Mouse (Mus musculus) heart, embryonic 10.5 days (tissue): ENCODE data around the gene Pdcd11. TPM values are rescaled to one million over a fixed set of nuclear protein-coding genes. Genes with fewer than 3 reads are reported as not detected.

Experiments used
- DNase-seq: peaks from one replicate; pipeline ENCODE4 v3.0.0-alpha.2; 2017; ENCODE audit warnings: low spot score
- H3K27ac ChIP-seq: fragments of 300-500 bp; sonication (generic); 2 replicates; pipeline ENCODE4 v1.5.1; 2016; ENCODE audit warnings: mild to moderate bottlenecking
- H3K27me3 ChIP-seq: fragments of 300-500 bp; sonication (generic); 2 replicates; pipeline ENCODE4 v1.6.1; 2016; ENCODE audit warnings: mild to moderate bottlenecking; ENCODE audit not compliant: poor library complexity, insufficient read depth, severe bottlenecking
- H3K36me3 ChIP-seq: fragments of 300-500 bp; sonication (generic); 2 replicates; pipeline ENCODE4 v1.6.1; 2016; ENCODE audit warnings: mild to moderate bottlenecking, moderate library complexity
- H3K4me1 ChIP-seq: fragments of 300-500 bp; sonication (generic); 2 replicates; pipeline ENCODE4 v1.6.1; 2016; ENCODE audit warnings: mild to moderate bottlenecking
- H3K4me3 ChIP-seq: fragments of 300-500 bp; sonication (generic); 2 replicates; pipeline ENCODE4 v1.5.1; 2016; ENCODE audit warnings: mild to moderate bottlenecking, moderate library complexity
- H3K9me3 ChIP-seq: fragments of 300-500 bp; sonication (generic); 2 replicates; pipeline ENCODE4 v1.6.1; 2016; ENCODE audit warnings: mild to moderate bottlenecking, moderate library complexity
- WGBS: fragments of 180-500 bp; shearing (Covaris S2); methylation state at CpG from one replicate; pipeline ENCODE4 v1.1.7; 2016; 5-methylcytosine and 5-hydroxymethylcytosine counted together
- polyA plus RNA-seq: library from polyadenylated mRNA; unstranded; fragments of >200 nt; fragmentation: Nextera tagmentation; extraction: Ambion mirVana; gene quantifications from 2 replicates; pipeline ENCODE4 v1.2.1, GENCODE M21; 2016

Gene Pdcd11
- polyA plus RNA-seq, 1 experiment from 2014 or later, result 10.2 TPM

DNA sequence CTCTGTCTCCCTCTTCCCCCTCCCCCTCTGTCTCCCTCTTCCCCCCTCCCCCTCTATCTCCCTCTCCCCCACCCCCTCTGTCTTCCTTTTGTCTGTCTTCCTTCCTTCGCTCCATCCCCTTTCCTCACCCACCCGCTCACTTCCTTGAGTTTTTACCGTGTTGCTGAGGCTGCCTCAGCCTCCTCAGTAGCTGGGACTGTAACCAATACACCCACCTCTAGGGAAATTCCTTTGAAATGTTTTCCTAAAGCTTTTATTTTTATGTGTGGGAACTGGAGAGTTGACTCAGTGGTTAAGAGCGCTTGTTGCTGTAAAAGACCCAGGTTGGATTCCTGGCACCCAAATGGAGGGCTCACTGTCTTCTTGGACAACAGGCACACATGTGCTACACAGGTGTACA, 71.1 kb downstream of the Pdcd11 start:
- Histone ChIP-seq H3K4me3 (no peak overlapping the region), H3K27ac (no peak overlapping the region), H3K36me3 (no peaks in the 10 kb centered on the region), H3K9me3 (no peaks in the 10 kb centered on the region), H3K27me3 (no peaks in the 10 kb centered on the region), H3K4me1 (peaks cover under 1% of the 10 kb centered on the region; the same call in 1 of the 2 replicates)
- DNase-seq, result no peak
- 54% methylated on average over 4 of the region's 4 CpGs for WGBS

DNA sequence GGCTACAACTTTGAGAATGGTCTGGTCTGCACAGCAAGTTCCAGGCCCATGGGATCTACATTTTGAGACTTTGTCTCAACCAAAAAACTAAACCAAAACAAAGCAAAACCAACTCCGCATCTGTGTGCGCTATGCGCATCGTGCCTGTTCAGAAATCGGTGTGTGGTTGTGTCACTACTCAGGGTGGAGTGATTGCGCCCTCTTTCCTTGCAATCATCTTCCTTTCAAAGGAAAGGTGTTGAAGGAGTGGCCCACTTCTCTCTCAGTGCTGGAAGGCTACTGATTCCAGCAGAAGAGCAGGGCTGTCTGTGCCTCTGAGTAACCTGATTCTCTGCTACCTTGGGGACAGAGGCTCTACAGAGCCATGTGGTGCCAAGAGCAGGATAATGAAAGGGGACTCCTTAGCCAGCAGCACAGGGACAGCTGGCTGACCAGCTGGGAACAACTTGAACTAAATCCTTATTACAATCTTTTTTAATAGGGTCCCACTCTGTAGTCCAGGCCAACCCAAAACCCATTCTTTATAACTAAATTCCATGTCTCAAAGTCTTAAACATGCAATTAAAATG, 72.7 kb downstream of the Pdcd11 start:
- H3K36me3 ChIP-seq, result no peaks in the 10 kb centered on the region
- no peak overlapping the region for H3K4me3 ChIP-seq
- no peaks in the 10 kb centered on the region for H3K9me3 ChIP-seq
- H3K27me3 ChIP-seq, result no peaks in the 10 kb centered on the region
- peaks cover 9% of the 10 kb centered on the region for H3K4me1 ChIP-seq
- no peak for DNase-seq
- WGBS, result 84% methylated on average over 6 of the region's 6 CpGs
- no peak overlapping the region for H3K27ac ChIP-seq

DNA sequence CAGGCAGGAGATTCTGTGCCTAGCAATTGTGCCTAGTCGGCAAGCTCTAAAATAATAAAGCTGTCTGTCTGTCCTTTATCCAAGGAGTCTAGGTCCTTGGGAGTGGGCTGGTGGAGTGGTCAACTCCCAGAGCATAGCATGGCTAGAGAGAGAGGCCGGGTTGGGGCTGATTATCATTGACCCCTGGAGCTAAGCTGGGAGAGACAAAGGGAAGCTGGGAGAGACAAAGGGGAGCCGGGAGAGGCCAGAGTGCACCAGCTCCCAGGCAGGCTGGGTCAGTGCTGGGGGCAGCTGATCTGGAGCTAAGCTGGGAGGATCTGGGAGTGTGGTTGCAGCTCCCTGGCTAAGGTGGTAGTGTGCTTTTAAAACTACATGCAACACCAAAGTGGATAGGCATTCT, 76.2 kb downstream of the Pdcd11 start:
- H3K27me3 ChIP-seq, result no peaks in the 10 kb centered on the region
- DNase-seq, result no peak
- no peak overlapping the region for H3K27ac ChIP-seq
- H3K36me3 ChIP-seq, result no peaks in the 10 kb centered on the region
- peaks cover 15% of the 10 kb centered on the region for H3K4me1 ChIP-seq
- WGBS, result 31% methylated on average over 3 of the region's 3 CpGs
- H3K9me3 ChIP-seq, result no peaks in the 10 kb centered on the region
- no peak overlapping the region for H3K4me3 ChIP-seq

DNA sequence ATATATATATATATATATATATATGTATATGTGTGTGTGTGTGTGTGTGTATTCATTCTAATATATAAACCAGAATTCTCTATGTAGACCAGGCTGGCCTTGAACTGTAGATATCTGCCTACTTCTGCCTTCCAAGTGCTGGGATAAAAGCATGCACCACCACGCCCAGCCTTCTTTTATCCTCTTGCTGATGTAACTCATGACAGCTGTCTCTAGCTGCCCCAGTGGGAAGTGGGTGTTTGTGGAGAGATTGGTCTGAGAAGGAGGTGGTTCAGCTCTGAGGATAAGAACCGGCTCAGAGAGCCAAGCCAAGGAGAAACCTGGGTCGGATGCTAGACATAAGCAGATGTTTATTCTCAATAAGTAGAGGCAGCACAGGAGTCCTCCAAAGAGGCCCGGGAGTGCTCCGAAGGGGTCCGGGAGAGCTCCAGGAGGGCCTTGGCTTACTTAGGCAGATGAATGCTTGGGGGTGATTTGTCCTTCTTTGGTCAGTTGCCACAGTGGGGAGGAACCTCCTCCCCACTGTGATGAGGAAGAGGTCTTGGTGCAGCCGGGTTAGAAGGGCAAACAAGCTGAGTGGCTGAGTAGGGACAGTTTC, 77.1 kb downstream of the Pdcd11 start:
- Histone ChIP-seq H3K4me1 (peaks cover 15% of the 10 kb centered on the region), H3K4me3 (peak overlapping the region; percentile 46; the same call in 1 of the 2 replicates), H3K36me3 (no peaks in the 10 kb centered on the region), H3K9me3 (no peaks in the 10 kb centered on the region), H3K27ac (no peak overlapping the region), H3K27me3 (peaks cover under 1% of the 10 kb centered on the region; the same call in 1 of the 2 replicates)
- WGBS, result 45% methylated on average over 7 of the region's 7 CpGs
- no peak for DNase-seq

DNA sequence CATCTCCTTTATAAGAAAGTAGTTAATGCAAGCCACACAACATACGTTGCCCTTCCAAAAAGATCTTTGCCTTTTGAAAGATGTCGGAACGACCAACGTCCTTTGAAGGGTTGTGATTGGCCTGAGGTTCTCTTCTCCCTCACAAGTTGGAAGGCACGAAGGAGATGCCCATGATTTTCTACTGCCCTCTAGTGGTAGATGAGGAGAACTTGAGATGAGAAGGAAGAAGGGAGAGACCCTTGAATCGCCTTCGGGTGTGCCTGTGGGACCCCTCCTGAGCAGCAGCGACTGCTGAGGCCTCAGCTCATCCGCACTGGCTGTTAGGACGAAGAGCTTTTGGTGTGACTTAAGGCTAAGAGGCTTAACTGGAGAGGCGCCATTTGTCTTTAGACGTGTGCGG, 77.7 kb downstream of the Pdcd11 start:
- Histone ChIP-seq H3K9me3 (no peaks in the 10 kb centered on the region), H3K27me3 (peaks cover 6% of the 10 kb centered on the region; the same call in 1 of the 2 replicates), H3K4me1 (peaks cover 15% of the 10 kb centered on the region), H3K27ac (no peak overlapping the region), H3K36me3 (no peaks in the 10 kb centered on the region), H3K4me3 (peak overlapping the region; percentile 46)
- DNase-seq, result no peak
- WGBS, result 4% methylated on average over 13 of the region's 13 CpGs

DNA sequence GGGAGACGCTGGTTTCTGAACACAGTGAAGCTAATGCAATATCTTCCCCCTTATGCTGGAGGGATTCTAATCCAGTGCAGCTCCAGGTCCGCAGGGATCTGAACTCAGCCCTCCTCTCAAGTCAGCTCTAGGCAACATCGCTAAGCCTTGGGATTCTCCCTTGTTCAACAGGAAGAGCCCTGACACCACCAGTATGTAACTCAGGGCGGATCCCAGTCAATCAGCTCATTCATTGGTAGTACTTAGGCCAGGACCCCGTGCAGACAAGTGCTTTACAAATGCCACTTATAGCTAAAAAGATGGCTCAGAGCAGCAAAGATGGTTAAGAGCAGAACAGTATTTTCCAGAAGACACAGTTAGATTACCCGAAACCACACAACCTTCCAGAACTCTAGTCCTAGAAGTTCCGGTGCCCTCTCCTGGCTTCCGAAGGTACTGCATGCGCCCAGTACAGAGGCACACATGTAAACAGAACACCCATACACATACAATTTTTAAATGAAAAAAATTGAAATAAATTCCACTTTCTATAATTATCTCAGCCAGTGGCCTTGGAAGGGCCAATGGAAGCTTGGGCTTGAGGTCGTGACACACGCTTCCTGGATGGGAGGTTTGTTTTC, 78.3 kb downstream of the Pdcd11 start:
- Histone ChIP-seq H3K27ac (no peak overlapping the region), H3K4me3 (peak overlapping the region; percentile 46), H3K36me3 (no peaks in the 10 kb centered on the region), H3K4me1 (peaks cover 15% of the 10 kb centered on the region), H3K9me3 (no peaks in the 10 kb centered on the region), H3K27me3 (peaks cover 10% of the 10 kb centered on the region; the same call in 1 of the 2 replicates)
- WGBS, result 25% methylated on average over 11 of the region's 11 CpGs
- peak; percentile 88 for DNase-seq

DNA sequence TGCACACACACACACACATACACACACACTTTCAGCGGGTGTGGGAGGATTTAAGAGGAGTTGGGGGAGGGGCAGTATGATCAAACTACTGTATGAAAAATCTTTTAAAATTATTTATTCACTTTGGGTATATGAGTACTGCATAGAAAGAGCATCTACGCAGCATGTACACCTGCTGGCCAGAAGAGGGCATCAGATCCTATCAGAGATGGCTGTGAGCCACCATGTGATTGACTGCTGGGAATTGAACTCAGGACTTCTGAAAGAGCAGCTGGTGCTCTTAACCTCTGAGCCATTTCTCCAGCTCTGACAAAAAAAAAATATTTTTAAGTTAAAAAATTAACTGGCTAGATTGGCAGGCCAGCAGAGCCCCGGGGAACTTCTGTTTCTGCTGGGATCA, 83.9 kb downstream of the Pdcd11 start:
- no peak for DNase-seq

DNA sequence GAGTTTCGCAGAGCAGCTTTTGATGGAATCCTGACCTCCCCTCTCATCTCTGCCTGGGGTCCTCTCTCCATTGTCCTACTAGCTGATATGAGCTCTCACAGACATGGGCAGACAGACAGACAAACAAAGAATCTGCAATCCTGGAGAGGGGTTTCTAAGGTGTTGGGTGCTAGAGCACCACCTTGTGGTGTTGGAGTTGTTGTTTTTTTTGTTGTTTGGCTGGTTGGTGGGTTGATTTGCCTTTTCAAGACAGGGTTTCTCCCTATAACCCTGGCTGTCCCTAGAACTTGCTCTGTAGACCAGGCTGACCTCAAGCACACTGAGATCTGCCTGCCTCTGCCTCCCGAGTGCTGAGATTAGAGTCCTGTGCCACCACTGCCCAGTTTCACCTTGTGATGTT, 84.9 kb downstream of the Pdcd11 start:
- Histone ChIP-seq H3K4me1 (peaks cover 20% of the 10 kb centered on the region), H3K36me3 (no peaks in the 10 kb centered on the region), H3K9me3 (no peaks in the 10 kb centered on the region), H3K27ac (no peak overlapping the region), H3K4me3 (no peak overlapping the region), H3K27me3 (peaks cover 57% of the 10 kb centered on the region)
- 64% methylated on average over 2 of the region's 2 CpGs for WGBS
- DNase-seq, result no peak

More for the DNA sequence above, 83.9 kb downstream of the Pdcd11 start:
- Histone ChIP-seq H3K36me3 (no peaks in the 10 kb centered on the region), H3K27me3 (peaks cover 47% of the 10 kb centered on the region), H3K9me3 (no peaks in the 10 kb centered on the region), H3K4me1 (peaks cover 17% of the 10 kb centered on the region), H3K4me3 (no peak overlapping the region), H3K27ac (no peak overlapping the region)
- WGBS, result 58% methylated on average over 3 of the region's 3 CpGs

DNA sequence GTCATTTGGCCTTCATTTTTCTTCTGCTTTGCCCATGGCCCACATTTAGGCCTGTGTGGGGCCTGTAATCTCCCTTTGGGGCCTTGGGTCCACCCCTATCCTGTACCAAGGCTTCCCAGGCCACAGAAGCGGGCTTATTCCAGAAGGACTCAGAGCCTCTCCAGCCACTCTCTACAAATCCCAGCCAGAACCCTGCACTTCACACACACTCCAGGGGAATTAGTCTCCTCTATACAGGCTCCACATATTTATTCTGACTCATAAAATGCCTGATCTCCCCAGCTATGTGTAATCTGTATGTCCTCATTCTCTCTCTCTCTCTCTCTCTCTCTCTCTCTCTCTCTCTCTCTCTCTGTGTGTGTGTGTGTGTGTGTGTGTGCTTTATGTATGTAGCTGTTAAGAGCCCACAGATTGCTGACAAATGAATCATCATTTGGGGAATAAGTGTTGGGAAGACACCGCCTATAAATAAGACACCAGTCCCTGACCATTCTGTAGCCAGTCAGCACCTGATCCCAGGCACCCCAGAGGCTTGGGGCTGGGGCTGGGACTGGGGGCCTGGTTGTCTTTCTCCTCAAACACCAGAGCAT, 86.4 kb downstream of the Pdcd11 start:
- peaks cover 2% of the 10 kb centered on the region; the same call in 1 of the 2 replicates for H3K9me3 ChIP-seq
- no peak overlapping the region for H3K4me3 ChIP-seq
- H3K27ac ChIP-seq, result no peak overlapping the region
- H3K36me3 ChIP-seq, result no peaks in the 10 kb centered on the region
- no peak for DNase-seq
- 72% methylated on average over 2 of the region's 2 CpGs for WGBS
- peaks cover 71% of the 10 kb centered on the region for H3K27me3 ChIP-seq
- H3K4me1 ChIP-seq, result peaks cover 20% of the 10 kb centered on the region

DNA sequence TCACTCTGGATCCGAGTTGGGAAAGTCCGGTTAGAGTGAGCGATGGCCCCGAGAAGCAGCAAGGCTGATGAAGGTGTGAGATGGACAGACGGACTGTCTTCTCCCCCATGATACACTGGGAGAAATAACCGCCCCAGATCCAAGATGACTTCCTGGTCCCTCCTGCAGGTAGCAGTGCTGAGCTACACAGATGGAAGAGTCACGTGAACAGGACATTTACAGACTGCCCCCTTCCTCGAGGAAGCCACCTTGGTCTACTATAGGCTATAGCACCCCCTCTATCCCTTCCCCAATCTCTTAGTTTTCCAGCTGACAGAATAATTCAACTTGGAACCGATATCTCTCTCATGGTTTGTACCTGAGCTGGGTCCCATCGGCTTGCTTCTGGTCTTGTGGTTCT, 87.4 kb downstream of the Pdcd11 start:
- H3K4me1 ChIP-seq, result peaks cover 20% of the 10 kb centered on the region
- H3K4me3 ChIP-seq, result peak overlapping the region; percentile 81
- WGBS, result 21% methylated on average over 10 of the region's 10 CpGs
- H3K9me3 ChIP-seq, result peaks cover 5% of the 10 kb centered on the region; the same call in 1 of the 2 replicates
- H3K27ac ChIP-seq, result no peak overlapping the region
- no peak for DNase-seq
- H3K36me3 ChIP-seq, result no peaks in the 10 kb centered on the region
- H3K27me3 ChIP-seq, result peaks cover 67% of the 10 kb centered on the region

DNA sequence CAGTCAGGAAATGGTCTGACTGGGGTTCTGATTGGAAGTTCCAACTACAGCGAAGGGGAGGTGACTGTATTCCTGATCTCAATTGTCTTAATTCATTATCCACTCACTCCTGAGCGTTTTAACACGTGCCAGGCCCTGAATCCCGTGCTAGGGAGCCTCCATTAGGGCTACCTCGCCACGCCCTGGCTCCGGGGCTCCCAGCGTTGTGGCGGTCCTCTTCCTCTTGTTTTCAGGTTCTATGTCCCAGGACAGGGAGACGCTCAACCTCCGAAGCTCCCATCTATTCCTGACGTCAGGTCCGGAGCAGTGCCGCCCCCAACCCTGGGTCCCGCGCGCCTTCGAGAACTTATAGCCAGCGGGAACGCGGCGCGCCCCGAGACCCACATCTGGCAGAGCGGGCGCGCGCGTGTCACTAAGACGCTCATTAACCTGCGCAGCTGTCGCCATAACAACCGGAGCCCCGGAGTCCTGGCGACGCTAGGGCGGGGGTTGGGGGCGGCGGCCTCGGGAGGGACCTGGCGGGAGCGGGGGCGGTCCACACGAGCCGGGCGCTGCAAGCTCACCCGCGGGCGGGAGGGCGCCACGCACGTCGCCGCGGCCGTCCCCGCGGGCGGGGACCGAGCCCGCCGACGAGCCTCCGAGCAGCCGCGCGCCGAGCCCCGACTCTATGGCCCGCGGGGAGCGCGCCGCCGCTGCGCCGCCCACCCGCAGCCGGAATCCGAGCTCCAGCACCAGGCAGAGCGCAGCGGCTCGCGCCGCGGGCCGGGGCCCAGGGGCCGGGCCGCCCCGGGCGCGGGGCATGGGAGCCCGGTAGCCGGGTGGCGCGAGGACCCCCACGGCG, 88.1 kb downstream of the Pdcd11 start, which contains the start of gene Neurl1a:
Gene Neurl1a, plus strand, starts transcription at position 390 of the 841 bp plus-strand sequence.
- peaks cover 60% of the 10 kb centered on the region for H3K27me3 ChIP-seq
- no peaks in the 10 kb centered on the region for H3K36me3 ChIP-seq
- peak within 1 kb of the TSS; percentile 81 for H3K4me3 ChIP-seq
- H3K4me1 ChIP-seq, result peaks cover 20% of the 10 kb centered on the region
- H3K27ac ChIP-seq, result peak within 1 kb of the TSS; percentile 78
- H3K9me3 ChIP-seq, result peaks cover 5% of the 10 kb centered on the region; the same call in 1 of the 2 replicates
- peak; percentile 74 for DNase-seq
- under 1% methylated on average over 64 of the region's 98 CpGs for WGBS

DNA sequence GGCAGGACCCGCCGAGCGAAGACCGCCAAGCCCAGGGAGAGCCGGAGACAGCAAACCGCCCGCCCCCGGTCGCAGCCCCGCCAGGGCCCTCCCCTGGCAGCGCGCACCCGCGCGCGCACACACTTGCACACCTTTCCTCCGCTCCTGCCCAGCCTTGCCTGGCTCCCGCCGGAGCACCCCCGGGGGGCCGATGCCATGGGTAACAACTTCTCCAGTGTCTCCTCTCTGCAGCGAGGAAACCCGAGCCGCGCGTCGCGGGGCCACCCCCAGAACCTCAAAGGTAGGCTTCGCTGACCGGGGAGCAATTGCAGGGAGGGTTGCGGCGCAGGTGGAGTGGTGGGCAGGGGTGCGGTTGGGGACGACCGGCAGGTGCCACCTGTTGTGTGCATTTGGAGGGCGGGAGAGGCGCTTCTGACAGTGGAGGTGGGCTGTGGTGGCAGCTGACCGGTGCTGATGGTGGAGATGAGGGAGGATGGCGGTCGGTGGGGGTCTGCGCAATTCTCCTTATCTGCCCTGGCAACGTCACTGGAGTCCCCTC, 88.8 kb downstream of the Pdcd11 start:
- Histone ChIP-seq H3K27me3 (peaks cover 60% of the 10 kb centered on the region), H3K27ac (peak overlapping the region; percentile 78), H3K4me1 (peaks cover 20% of the 10 kb centered on the region), H3K36me3 (no peaks in the 10 kb centered on the region), H3K9me3 (peaks cover 5% of the 10 kb centered on the region; the same call in 1 of the 2 replicates), H3K4me3 (peak overlapping the region; percentile 81)
- under 1% methylated on average over 30 of the region's 42 CpGs for WGBS
- DNase-seq, result no peak
